Mouse (Mus musculus): ENCODE measurements around the gene Dnm3.
A peak's percentile ranks its signal among the peaks of the same experiment; 100 is the strongest.

Dnm3 gene

GRCm38 (mm10) chr1:162076581-162077001 is 401.2 kb downstream of the Dnm3 start:
- DNase-seq (ENCODE audit: low spot score in 2 of 2): no peak

- no peak for DNase-seq (ENCODE audit: low spot score in 2 of 2)
Observed at GRCm38 (mm10) chr1:162075831-162076230, 402.0 kb downstream of the Dnm3 start.

DNA sequence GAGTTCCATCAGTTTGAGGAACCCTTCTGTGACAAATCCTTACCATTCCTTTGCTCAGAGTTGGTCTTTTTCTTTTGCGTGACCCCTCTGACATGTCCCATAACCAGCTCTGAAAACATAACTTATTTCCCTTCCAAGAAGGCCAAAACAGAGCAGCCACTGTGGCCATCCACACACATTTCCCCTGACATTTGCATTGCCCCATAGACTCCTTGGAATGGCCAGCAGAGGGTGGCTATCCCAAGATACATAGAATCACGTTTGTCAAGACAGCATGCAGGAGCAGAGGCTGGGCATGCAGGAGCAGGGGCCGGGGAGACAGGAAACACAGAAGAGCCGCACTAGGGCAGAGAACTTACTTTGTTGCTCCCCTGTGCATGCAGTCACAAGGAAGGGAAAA is 402.4 kb downstream of the Dnm3 start:
- no peak for DNase-seq (ENCODE audit: low spot score in 2 of 2)

DNA sequence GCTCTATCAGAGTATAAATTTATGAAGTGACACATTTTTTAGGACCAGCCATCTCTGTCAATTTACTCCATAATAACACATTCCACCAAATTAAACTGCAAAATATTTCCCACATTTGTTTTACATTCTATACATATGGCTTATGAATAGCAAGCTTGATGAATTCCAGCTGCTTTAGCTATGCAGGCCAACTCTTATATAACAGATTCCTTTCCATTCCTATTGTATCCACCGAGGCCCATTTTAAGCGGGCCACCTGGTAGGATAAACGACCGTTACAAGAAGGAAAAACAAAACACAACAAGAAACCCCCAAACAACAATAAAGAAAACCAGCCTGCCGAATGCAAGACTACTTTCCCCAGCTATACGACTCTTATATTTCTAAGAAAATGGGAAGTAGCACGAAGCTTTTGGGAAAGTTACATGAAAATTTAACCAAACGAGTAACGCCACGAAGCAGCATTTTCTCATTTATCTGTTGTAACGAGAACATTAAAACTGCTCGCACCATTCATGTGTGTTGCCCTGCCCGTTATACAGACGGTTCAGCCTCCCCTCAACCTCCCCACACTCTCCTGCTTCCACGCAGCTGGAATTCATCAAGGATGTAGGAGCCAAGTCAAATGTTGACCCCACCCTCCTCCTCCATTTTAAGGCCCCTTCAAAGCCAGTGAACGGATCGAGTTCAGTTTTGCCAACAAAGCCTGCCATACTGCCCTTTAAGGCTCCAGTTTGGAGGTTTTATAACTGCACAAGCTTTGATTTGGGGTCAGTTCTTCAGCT is 403.0 kb downstream of the Dnm3 start:
- DNase-seq (ENCODE audit: low spot score in 2 of 2): no peak

DNA sequence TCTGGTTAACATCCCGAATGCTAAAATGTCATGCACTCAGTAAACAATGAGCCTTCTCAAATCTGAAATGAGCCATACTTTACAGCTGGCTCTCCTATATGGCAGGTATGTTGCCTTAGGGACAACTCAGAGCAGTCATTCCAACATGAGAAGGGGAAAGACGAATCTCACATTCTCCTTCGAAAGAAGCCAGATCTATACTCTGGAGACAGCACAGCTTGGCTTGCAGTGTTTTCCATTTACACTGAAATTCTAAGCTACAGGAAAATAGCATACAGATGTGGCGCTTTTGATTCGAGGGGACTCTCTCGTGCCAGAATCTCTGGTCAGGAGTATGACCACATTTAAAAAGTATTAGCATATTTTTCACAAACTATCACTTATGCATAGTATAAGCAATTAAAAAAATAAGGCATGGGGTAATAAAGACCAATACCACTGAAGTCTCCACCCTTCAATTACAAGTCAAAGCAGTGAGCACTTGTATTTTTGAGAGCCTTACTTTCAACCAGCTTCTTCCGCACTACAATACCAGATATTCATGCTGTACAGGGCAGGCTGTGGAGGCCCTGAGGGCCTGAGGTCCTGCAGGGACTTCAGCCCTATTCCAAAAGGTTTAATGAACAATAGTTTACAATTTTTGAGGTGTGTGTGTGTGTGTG is 404.8 kb downstream of the Dnm3 start:
- DNase-seq (ENCODE audit: low spot score in 2 of 2): no peak

GRCm38 (mm10) chr1:162053608-162054007 is 424.2 kb downstream of the Dnm3 start:
- no peak for DNase-seq (ENCODE audit: low spot score in 2 of 2)

DNA sequence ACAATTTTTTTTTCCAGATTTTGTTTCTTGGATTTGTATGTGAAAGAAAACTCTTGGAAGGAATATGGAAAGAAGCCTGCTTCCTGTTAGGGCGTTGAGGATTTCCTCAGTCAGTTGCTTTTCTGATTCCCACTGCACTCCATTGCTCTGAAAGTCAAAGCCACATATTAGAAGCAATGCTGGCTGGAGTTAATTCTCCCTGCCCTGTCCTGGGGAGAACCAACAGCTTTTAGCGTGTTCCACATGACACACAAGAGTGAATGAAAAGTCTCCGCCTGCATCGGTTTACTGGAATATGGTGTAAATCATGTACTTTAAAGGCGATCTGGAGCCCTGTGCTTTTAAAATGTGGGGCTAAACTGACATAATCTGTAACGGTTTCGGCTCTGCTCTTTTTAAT is 424.6 kb downstream of the Dnm3 start:
- DNase-seq (ENCODE audit: low spot score in 2 of 2): no peak

- no peak for DNase-seq (ENCODE audit: low spot score in 2 of 2)
Observed at GRCm38 (mm10) chr1:162052755-162053154, 425.1 kb downstream of the Dnm3 start.

- no peak for DNase-seq (ENCODE audit: low spot score in 2 of 2)
Observed at GRCm38 (mm10) chr1:162052138-162052537, 425.7 kb downstream of the Dnm3 start.

- DNase-seq (ENCODE audit: low spot score in 2 of 2): no peak
Observed at GRCm38 (mm10) chr1:162051710-162052109, 426.1 kb downstream of the Dnm3 start.

- peak; percentile 13 to 21 for DNase-seq (ENCODE audit: low spot score in 2 of 2)
Observed at GRCm38 (mm10) chr1:162047673-162048072, 430.2 kb downstream of the Dnm3 start.

- no peak for DNase-seq (ENCODE audit: low spot score in 2 of 2)
Observed at GRCm38 (mm10) chr1:162043788-162044717, 433.8 kb downstream of the Dnm3 start.

GRCm38 (mm10) chr1:162043216-162043615 is 434.6 kb downstream of the Dnm3 start:
- no peak for DNase-seq (ENCODE audit: low spot score in 2 of 2)

- no peak for DNase-seq (ENCODE audit: low spot score in 2 of 2)
Observed at GRCm38 (mm10) chr1:162042384-162042783, 435.4 kb downstream of the Dnm3 start.

- DNase-seq (ENCODE audit: low spot score in 2 of 2): no peak
Observed at GRCm38 (mm10) chr1:162040490-162041274, 437.2 kb downstream of the Dnm3 start.

GRCm38 (mm10) chr1:162039808-162040207 is 438.0 kb downstream of the Dnm3 start:
- no peak for DNase-seq (ENCODE audit: low spot score in 2 of 2)

- no peak for DNase-seq (ENCODE audit: low spot score in 2 of 2)
Observed at GRCm38 (mm10) chr1:162039011-162039595, 438.7 kb downstream of the Dnm3 start.

DNA sequence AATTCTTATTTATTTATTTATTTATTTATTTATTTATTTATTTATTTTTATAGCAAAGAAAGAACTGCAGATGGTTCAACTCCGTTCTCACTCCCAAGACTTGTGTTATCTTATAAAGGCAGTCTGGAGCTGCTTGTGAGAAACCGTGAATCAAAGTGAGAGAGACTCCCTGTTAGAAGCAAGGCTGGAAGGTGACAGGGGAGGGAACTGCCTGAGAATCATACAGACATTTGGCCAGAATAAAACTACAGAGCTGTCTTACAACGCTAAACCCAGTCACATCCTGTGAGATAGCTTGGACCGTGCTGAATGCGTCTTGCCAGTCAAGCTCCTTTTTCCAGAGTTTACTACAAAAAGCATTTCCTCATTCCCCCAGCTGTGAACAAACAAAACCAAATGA is 439.4 kb downstream of the Dnm3 start:
- DNase-seq (ENCODE audit: low spot score in 2 of 2): no peak

GRCm38 (mm10) chr1:162037968-162038421 is 439.8 kb downstream of the Dnm3 start:
- peak in 1 of 2 experiments; percentile 21 for DNase-seq (ENCODE audit: low spot score in 2 of 2)

GRCm38 (mm10) chr1:162037185-162037765 is 440.6 kb downstream of the Dnm3 start:
- no peak for DNase-seq (ENCODE audit: low spot score in 2 of 2)

GRCm38 (mm10) chr1:162036461-162036835 is 441.4 kb downstream of the Dnm3 start:
- no peak for DNase-seq (ENCODE audit: low spot score in 2 of 2)

Measured in frontal cortex, postnatal 14 days (tissue).